Mouse (Mus musculus) cerebellum, postnatal 36 days (tissue): ENCODE measurements around the gene Ptgs2.

ENCODE experiments used
- DNase-seq, 2 experiments: peaks; one replicate each; pipeline ENCODE4 v3.0.0; 2021 to 2022; ENCODE audit warnings: mixed read lengths in 2 of 2

Gene Ptgs2

DNA sequence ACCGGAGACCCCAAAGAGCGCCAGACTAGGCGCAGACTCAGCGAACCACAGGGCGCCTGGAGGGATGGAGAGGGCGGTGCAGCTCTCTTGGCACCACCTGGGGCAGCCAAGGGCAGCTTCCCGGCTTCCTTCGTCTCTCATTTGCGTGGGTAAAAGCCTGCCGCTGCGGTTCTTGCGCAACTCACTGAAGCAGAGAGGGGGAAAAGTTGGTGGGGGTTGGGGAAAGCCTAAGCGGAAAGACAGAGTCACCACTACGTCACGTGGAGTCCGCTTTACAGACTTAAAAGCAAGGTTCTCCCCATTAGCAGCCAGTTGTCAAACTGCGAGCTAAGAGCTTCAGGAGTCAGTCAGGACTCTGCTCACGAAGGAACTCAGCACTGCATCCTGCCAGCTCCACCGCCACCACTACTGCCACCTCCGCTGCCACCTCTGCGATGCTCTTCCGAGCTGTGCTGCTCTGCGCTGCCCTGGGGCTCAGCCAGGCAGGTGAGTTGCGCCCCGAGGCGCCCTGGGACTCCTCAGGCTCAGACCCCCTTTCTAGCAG lies at the start of gene Ptgs2:
TSS of gene Ptgs2 (plus strand) at position 242 of the 544 bp plus-strand sequence.
- DNase-seq = no peak

DNA sequence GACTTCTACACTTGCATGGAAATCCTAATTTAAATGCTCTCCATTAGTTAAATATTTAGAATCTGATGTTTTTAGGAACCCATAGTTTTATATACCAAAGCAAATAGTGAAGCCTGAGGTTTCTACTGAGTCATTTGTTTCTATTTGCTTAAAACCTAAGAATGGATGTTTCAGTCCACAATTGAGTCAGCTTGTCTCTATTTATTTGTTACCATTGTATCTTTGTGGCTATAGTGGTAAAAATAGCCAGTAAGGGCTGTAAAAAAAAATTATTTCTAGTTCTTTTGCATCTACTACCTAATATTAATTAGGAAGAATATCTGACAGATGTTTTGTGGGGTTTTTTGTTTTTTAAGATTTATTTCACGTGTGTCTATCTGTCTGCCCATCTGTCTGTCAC lies 49.6 kb upstream of the Ptgs2 start:
- DNase-seq = no peak

DNA sequence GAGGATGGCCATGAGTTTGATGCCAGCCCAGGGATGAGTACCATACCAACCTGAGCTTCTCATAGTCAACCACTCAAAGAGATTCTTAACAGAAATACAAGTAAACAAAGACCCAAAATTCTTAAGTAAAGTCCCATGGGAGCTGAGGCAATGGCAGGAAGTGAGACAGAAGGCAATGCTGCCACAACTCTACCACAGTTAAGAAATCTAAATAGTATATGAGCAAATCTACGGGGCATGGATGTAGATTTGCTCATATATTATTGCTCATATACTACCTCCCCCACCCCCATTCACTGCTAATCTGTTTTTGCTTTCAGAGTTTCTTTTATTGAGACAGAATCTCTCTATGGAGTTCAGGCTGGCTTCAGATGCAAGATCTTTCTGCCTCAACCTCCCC lies 34.1 kb upstream of the Ptgs2 start:
- DNase-seq = no peak

DNA sequence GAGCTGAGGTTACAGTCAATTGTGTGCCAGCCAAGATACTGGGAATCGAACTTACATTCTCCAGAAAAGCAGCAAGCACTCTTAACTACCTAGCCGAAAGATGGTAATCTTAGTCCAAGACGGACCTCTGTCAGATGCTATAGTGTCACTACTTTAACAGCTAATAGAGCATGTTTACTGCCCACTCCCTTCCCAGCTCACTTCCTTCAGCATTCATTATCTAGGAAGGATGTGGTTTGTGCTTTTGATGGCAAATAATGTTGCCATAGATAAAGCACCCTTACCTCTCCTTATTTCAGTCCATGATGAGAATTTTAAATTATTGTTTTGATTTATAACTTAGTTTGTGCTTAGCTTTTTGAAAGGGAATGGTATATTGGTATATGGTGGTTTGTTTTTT lies 27.0 kb upstream of the Ptgs2 start:
- no peak for DNase-seq

DNA sequence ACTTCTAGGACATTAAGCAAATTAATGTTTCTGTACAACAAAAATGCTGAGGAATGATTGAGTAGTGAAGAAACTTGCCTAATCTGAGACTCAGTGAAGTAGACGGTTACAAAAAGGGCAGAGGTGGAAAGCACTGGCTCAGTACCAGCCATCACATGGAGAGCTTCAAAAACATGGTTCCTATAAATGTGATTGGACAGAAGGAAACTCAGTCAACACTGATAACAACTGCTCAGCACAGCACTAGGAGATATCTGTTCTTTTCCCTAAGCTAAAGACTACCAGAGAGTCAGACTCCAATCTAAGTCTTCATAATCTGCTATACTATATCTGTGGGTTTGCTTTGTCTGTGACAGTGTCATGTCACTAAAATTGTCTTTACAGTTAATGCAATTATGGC lies 25.2 kb upstream of the Ptgs2 start:
- DNase-seq = no peak

DNA sequence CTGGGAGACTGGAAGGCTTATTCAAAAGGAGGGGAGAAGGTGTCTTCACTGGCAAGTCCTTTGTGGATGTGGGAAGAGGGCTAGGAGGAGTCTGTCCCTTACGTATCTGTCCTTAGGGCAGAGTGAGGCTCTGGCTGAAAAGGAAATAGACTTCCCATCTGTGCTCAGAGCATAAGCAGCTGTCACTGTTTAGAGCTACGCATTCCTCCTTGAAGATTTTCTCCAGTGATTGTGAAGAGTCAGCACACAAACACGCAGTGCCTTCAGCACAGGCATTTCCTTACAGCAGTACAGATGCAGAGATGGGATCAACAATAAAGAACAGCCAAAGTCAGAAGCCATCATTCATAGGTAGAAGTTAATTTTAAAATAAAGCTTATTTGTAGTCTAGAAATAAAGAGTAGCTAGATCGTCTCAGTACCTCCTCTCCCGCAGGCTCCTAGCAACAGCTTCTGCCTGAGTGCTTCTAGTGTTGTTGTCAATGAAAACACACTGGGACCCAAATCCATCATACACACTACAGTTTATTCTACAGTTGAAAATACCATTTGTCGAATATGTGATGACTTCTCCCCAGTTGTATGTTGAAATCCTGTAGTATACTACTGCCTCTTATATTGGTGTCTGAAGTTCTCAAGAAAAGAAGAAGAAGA lies 10.7 kb upstream of the Ptgs2 start:
- DNase-seq = no peak

DNA sequence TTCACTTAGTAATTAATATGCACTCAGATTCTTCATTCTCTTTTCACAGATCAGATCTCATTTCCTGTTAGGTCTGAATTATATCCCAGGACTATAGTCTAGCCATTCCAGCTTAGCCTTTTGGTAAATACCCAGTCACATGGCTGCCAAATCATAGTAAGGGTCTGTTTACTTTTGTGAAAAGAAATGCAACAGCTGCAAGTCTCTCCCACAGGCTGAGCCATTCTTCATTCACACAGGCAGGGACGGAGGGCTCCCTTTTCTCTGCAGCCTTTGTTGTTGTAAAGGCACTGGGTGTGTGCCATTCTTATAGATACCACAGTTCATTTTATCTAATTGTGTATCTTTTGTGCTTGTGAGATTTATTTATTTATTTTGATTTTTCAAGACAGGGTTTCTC lies 9.6 kb upstream of the Ptgs2 start:
- DNase-seq = no peak

DNA sequence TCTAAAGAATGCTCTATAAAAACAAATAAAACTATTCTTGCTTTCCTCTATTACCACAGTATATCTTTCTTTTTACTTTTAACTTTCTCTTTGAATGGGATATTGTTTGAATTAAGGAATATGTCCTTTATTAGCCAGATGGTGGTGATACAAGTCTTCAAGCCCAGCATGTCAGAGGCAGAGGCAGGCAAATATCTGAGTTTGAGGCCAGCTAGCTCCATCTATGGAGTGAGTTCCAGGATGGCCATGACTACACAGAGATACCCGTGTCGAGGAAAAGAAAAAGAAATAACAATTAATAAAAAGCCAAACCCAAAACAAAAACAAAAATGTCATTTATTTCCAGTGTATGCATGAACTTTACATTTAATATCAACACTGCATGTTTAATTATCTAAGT lies 2.8 kb upstream of the Ptgs2 start:
- DNase-seq = no peak

DNA sequence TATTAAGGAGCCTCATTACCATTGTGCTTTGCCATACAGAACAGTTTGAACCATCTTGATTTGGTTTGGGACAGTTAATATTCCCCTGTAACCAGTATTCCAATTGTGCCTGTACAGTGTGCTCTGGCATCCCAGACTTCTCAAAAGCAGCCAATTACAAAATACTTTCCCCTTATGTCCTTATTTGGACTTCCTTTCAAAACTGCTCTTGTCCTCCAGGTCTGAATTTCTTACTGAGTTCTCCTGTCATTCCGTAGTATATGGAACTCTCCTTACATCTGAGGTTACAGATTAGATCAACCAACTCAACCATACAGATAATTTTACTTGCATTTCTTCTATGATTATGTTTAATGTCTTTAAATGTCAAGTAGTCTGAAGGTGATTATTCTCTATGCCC lies 2.1 kb upstream of the Ptgs2 start:
- DNase-seq = no peak

DNA sequence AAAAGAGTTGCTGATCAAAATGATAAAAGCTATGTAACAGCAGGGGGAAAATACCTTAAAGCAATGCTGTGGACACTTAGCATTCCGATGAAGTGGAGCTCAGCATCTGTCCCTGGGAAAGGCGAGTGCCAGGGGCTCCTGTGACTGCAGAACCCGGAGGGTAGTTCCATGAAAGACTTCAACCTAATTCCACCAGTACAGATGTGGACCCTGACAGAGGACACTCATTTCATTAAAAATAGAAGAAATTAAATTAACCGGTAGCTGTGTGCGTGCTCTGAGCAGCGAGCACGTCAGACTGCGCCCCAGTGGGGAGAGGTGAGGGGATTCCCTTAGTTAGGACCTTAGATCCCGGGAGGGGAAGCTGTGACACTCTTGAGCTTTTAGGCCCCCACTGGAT lies 457 bp upstream of the Ptgs2 start:
- DNase-seq = no peak

DNA sequence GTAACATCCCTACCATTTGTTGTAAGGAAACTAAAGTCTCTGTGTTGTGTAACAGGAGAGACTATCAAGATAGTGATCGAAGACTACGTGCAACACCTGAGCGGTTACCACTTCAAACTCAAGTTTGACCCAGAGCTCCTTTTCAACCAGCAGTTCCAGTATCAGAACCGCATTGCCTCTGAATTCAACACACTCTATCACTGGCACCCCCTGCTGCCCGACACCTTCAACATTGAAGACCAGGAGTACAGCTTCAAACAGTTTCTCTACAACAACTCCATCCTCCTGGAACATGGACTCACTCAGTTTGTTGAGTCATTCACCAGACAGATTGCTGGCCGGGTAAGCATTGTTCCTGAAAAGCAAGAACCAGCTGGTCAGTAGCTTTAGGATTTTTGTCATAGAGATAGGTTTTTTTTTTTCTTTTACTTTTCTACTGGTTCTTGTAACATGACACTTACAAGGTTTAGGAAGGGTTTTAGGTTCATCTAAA lies 4.4 kb downstream of the Ptgs2 start:
- DNase-seq = no peak

DNA sequence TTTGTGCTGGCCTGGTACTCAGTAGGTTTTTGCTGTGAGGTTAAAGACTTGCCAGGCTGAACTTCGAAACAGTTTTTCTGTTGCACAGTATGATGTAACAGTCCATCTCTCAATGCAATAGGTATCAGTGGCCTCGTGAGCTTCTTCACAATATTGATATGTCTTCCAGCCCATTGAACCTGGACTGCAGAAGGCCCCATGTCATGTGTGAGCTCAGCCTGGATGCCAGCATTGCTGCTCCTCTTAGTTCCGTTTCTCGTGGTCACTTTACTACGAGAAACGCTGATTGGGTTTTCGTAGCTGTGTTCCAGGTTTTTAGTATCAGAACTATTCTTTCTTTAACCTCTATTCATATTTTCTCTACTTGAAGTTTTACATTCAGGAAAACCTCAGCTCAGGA lies 6.9 kb downstream of the Ptgs2 start:
- DNase-seq = no peak

DNA sequence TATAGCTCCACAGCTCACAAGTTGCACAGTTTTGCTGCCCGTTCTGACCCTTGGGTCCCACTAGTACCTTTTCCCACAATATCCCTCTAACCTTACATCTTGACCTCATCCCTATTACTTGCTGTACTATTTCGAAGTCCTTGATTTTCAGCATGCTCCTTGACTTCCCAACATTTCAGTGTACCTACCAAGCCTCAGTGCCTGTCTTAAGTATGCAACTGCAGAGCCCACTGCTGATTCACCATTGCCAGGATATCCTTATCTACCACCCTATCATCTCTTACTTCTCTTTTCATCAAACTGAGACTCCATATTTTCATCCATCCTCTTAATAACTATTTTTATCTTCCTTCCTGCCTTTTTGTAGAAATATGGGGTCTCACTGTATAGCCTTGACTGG lies 9.8 kb downstream of the Ptgs2 start:
- no peak for DNase-seq

DNA sequence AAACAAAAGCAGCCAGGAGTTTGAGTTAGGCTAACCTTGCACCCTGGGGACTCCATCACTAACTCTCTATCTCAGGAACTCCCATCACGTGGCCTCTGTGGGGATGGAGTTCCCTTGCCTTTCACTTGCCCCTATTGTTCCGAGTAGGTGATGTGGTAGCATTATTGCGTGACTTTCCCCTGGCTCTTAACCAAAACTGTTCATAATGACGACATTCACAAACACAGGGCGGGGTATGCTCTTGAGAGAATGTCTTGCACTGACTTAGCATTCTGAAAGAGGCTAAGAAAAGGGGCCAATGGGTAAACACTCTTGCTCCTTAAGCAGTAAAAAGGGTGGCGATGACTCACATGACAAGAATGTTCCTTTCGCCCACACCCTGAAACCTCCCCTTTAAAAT lies 15.5 kb downstream of the Ptgs2 start:
- DNase-seq = no peak

DNA sequence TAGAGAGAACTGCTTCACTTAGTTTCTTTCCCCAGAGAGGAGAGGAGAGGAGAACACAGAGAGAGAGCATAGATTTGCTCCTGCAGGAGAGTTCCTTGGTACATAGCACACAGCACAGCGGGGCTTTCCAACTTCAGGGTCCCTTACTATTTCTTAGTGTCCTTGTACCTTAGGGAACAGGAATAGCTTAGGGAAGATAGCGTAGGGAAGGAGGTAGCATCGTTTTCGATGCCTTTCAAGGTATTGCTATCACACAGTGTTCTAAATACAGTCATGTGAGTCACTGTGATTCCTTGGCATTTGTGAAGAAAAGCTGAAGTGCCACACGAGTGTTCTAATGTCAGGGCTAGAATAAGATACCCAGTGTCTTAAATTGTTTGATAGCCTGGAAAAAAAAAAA lies 18.5 kb downstream of the Ptgs2 start:
- DNase-seq = no peak

DNA sequence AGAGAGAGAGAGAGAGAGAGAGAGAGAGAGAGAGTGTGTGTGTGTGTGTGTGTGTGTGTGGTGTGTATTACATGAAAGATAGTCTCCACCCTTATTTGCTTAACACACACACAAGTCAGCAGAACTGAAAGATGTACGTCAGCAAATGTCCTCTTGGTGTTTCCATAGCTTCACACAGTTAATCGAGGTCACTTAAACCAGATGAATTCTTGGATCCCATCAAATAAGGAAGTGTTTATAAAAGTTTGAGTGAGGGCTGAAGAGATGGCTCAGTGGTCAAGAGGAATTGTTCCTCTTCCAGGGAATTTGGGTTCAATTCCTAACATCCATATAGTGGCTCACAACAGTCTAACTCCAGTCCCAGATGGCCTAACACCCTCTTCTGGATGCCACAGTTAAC lies 25.7 kb downstream of the Ptgs2 start:
- no peak for DNase-seq

DNA sequence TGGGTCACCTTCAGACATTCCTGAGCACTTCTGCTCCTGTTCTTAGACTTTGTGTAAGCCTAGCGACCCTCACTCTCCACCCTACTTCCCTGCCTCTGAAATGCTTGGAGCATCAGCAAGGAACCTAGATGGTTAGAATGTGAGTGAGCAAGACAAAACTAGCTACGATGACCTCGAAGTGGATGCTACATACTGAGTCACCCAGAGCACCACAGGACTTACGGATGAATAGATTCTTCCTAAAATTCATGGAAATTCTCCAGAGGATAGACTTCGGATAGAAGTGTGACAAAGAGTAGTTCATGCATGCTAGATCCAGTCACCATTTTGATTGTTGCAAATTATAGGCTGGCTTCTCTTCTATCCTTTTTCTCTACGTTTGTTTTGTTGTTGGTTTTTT lies 30.2 kb downstream of the Ptgs2 start:
- DNase-seq = no peak

DNA sequence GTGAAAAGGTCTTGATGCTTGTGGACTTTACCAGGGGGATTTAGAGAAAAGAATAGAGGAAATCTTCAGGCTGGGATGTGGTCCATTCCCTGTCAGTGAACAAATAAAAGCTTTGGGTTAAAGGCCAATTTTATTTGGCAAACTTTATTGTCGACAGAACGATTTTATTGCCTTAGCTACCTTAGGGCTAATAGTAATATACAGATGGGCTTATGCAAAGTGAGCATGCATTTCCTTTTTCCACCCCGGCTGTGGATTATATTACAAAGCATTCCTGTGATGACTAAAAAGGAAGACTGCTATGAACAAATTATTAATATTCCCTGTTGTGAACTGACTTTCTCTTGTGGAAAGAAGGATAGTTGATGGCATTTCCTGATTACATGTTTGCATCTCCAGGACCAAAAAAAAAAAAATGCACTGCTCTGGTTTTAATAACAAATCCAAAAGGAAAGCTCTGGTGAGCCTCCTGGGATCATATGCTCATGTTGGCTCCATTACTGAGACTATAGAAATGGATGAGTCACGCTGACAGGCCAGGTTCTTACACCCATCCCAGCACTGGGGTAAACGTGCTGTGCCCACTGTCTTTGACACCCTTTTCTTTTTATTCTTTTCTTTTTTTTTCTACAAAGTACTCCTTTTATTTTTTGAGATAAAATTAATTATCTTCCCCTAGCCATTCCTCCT lies 30.9 kb downstream of the Ptgs2 start:
- DNase-seq = no peak

DNA sequence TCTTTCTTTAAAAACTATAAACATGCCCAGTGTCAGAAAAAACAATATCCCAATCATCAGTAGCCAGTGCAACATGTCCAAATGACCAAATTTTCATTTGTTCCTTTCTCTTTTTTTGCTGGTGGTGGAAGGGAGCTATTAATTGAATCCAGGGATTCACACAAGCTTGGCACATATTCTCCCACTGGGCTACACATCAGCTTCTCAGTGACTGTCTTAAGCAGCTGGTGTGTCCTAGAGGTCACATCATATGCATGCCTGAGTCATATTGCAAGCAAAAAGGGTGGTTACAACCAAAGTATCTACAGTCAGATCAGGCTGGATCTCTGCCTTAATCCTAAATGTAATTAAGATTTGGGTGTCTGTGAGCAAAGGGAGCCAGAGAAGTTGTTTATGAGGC lies 35.5 kb downstream of the Ptgs2 start:
- DNase-seq = no peak

DNA sequence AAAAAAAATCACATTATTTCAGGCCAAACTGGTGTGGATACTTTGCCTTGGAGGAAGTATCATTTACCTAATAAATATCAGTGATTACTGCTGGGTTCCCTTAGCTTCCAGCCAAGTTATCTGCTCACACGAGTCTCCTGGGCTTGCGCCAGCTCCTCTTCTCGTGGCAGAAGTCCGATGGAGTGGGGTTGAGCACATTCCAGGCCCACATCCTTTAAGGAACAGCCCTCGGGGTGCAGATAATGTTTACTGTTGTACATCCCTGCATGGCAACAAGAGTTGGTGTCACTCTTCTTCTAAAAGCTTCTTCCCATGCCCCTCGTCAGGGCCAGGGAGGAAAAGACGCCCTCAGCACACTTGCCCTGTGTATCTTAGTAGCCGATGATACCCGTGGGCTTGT lies 39.9 kb downstream of the Ptgs2 start:
- no peak for DNase-seq

DNA sequence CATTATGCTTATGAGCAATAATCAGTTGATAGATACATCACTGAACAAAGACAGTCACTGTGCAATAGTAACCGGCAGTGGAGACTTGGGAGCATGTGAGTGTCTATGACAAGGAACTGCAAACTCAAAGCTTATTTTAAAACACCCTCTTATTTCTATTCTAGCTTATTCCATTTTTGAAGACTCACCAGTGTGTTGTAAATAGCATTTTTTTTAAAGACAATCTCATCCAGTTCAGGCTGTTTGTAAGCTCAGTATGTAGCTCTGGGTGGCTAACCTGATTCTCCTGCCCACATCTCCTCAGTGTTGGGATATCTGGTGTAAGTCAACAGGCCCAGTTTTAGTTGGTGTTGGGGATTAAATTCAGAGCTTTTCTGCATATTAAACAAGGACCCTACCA lies 42.1 kb downstream of the Ptgs2 start:
- no peak for DNase-seq

DNA sequence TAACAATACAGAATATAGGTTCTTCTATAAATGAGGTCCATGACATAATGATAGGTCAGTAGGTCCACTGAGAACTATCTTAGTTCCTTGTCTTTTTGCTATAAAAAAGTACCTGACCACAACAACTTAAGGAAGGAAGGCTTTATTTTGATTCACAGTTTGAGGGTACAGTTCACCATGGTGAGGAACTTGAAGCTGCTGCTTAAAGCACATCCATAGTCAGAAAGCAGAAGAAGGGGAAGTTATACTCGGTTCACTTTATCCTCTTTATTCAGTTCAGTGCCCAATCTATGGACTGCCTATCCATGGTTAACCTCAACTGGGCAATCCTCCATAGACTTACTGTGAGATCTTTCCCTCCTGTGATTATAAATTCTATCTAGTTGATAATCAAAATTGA lies 43.7 kb downstream of the Ptgs2 start:
- no peak for DNase-seq

DNA sequence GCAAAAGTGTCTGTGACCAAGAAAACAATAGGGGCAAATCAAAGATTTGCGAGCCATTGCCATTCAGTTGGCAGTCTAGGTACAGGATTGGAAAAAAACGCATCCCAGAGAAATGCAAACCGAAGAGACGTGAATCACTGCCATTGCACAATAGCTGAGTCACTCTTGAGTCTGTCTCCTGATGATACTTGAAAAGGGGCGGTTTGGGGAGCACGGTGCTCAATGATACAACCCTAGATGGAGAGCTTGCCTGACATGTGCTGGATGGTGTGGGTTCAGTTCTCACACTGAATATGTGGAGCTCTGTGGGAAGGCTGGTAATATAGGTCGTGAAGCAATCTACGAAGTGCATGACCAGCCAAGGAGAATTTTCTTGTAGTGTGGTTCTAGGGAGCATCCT lies 45.2 kb downstream of the Ptgs2 start:
- DNase-seq = no peak

DNA sequence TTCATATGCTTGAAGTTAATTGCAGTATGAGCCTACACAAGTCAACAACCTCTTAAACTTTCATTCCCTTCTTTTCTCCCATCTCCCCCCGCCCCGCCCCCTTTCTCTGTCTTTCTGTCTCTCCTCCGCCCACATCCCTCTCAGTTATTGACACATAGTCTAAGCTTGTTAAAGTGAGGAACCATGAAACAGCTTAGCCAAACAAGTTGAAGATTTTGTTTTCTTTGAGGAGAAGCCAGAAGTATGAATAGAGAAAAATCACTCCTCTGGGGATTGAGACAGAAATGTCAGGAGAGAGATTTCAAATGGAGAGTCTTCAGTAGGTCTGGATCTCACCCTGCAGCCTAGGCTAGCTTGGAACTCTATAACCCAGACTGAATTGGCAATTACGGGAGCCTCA lies 47.4 kb downstream of the Ptgs2 start:
- DNase-seq = no peak

DNA sequence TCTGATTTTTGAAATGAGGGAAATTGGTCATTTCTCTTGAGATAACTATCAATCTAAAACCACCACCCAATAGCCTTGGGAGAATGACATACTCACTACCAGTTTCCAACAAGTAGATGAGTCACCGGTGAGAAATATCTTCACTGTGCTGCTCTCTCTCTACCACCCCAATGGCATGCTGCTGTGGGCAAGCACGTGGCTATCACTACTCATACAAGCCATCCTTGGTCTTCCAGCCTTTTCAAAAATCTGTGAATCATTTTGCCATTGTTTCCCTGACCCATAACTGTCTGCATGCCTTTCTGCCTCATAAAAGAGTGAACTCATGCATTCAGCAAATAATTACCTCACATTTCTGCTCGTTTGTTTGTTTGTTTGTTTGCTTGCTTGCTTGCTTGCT lies 51.6 kb downstream of the Ptgs2 start:
- no peak for DNase-seq
